Mouse (Mus musculus) testis, adult 2 months (tissue): ENCODE measurements around the gene Clmn.

Experiments
- CTCF ChIP-seq: fragments of 200-500 bp; IDR thresholded peaks from 2 replicates; pipeline ENCODE4 v1.5.1; 2012; ENCODE audit warnings: low read depth, mild to moderate bottlenecking, inconsistent platforms, low read length, moderate library complexity; ENCODE audit not compliant: control insufficient read depth, insufficient read depth, insufficient replicate concordance
- POLR2A ChIP-seq: fragments of 200-500 bp; IDR thresholded peaks from 2 replicates; pipeline ENCODE4 v1.6.1; 2012; ENCODE audit warnings: low read depth, mild to moderate bottlenecking, inconsistent platforms, low read length, moderate library complexity; ENCODE audit not compliant: control insufficient read depth

- TF ChIP-seq CTCF, result no peak
- no peak for TF ChIP-seq POLR2A
These were observed 117.6 kb downstream of the Clmn start for GRCm38 (mm10) chr12:104747252-104747651.
